Mouse (Mus musculus) embryonic facial prominence, embryonic 14.5 days (tissue): ENCODE results near the gene Psmb7. TPM values are rescaled to one million over a fixed set of nuclear protein-coding genes. Genes with fewer than 3 reads are reported as not detected.

Experiments used
- ATAC-seq: fragments of 200-750 bp; cut with Nextera tagmentation; 2 replicates; pipeline ENCODE4 v1.8.0; 2017; ENCODE audit warnings: low read depth, moderate number of reproducible peaks, moderate TSS enrichment
- DNase-seq: peaks from one replicate; pipeline ENCODE4 v3.0.0-alpha.2; 2015; ENCODE audit warnings: low spot score
- H3K27ac ChIP-seq: fragments of 300-500 bp; sonication (generic); replicated peaks from 2 replicates; pipeline ENCODE4 v1.5.1; 2014; ENCODE audit warnings: low read depth, mild to moderate bottlenecking, low read length, moderate library complexity
- H3K27me3 ChIP-seq: fragments of 300-500 bp; sonication (generic); replicated peaks from 2 replicates; pipeline ENCODE4 v1.6.1; 2014; ENCODE audit warnings: low read length; ENCODE audit not compliant: control insufficient read depth, insufficient read depth
- H3K36me3 ChIP-seq: fragments of 300-500 bp; sonication (generic); 2 replicates; pipeline ENCODE4 v1.6.1; 2014; ENCODE audit warnings: low read length, mixed read lengths; ENCODE audit not compliant: control insufficient read depth, insufficient read depth
- H3K4me1 ChIP-seq: fragments of 300-500 bp; sonication (generic); 2 replicates; pipeline ENCODE4 v1.6.1; 2014; ENCODE audit warnings: antibody characterized with exemption, low read length; ENCODE audit not compliant: control insufficient read depth, insufficient read depth
- H3K4me2 ChIP-seq: fragments of 300-500 bp; sonication (generic); 2 replicates; pipeline ENCODE4 v1.6.1; 2014; ENCODE audit warnings: low read depth, mild to moderate bottlenecking, low read length, moderate library complexity, mixed read lengths
- H3K4me3 ChIP-seq: fragments of 300-500 bp; sonication (generic); 2 replicates; pipeline ENCODE4 v1.5.1; 2014; ENCODE audit warnings: low read depth, mild to moderate bottlenecking, low read length
- H3K9ac ChIP-seq: fragments of 300-500 bp; sonication (generic); 2 replicates; pipeline ENCODE4 v1.6.1; 2014; ENCODE audit warnings: low read depth, mild to moderate bottlenecking, low read length, moderate library complexity, mixed read lengths
- H3K9me3 ChIP-seq: fragments of 300-500 bp; sonication (generic); 2 replicates; pipeline ENCODE4 v1.6.1; 2016; ENCODE audit warnings: low read length; ENCODE audit not compliant: control insufficient read depth
- WGBS: fragments of 180-500 bp; shearing (Covaris S2); extraction: QIAGEN DNeasy Blood & Tissue Kit; methylation state at CpG from one replicate; pipeline ENCODE4 v1.1.7; 2014; 5-methylcytosine and 5-hydroxymethylcytosine counted together
- polyA plus RNA-seq: library from polyadenylated mRNA; unstranded; fragments of >200 nt; fragmentation: Nextera tagmentation; extraction: Ambion mirVana; gene quantifications from 2 replicates; pipeline ENCODE4 v1.2.1, GENCODE M21; 2014

Gene Psmb7
- polyA plus RNA-seq, 1 experiment from 2014 or later, result 243 TPM

GRCm38 (mm10) chr2:38652098-38652497 lies 8.2 kb upstream of the Psmb7 start:
- ATAC-seq, result no peak
- WGBS, result 55% methylated on average over 7 of the region's 7 CpGs

GRCm38 (mm10) chr2:38650340-38650739 lies 6.5 kb upstream of the Psmb7 start:
- Histone ChIP-seq H3K9ac (no peak overlapping the region), H3K4me2 (no peak overlapping the region), H3K4me1 (no peaks in the 10 kb centered on the region), H3K4me3 (no peak overlapping the region), H3K36me3 (no peaks in the 10 kb centered on the region), H3K27ac (no peak overlapping the region), H3K9me3 (no peaks in the 10 kb centered on the region), H3K27me3 (no peaks in the 10 kb centered on the region)
- ATAC-seq, result no peak
- DNase-seq, result no peak
- 41% methylated on average over 1 of the region's 1 CpGs for WGBS

More at GRCm38 (mm10) chr2:38652098-38652497, 8.2 kb upstream of the Psmb7 start:
- no peaks in the 10 kb centered on the region for H3K4me1 ChIP-seq
- no peaks in the 10 kb centered on the region for H3K36me3 ChIP-seq
- H3K27ac ChIP-seq, result no peak overlapping the region
- no peak for DNase-seq
- no peak overlapping the region for H3K4me2 ChIP-seq
- H3K27me3 ChIP-seq, result 0 out of 2 replicates have a peak, but pooled peaks cover 4% of the 10 kb centered on the region
- no peaks in the 10 kb centered on the region for H3K9me3 ChIP-seq
- no peak overlapping the region for H3K4me3 ChIP-seq
- no peak overlapping the region for H3K9ac ChIP-seq

- H3K9me3 ChIP-seq, result no peaks in the 10 kb centered on the region
- H3K27me3 ChIP-seq, result no peaks in the 10 kb centered on the region
- H3K9ac ChIP-seq, result no peak overlapping the region
- H3K36me3 ChIP-seq, result no peaks in the 10 kb centered on the region
- ATAC-seq (no peak), DNase-seq (no peak)
- no peak overlapping the region for H3K27ac ChIP-seq
- H3K4me1 ChIP-seq, result peaks cover 6% of the 10 kb centered on the region; the same call in 1 of the 2 replicates
- H3K4me3 ChIP-seq, result no peak overlapping the region
- WGBS, result 85% methylated on average over 7 of the region's 7 CpGs
- H3K4me2 ChIP-seq, result no peak overlapping the region
Observed at GRCm38 (mm10) chr2:38647661-38648060, 3.8 kb upstream of the Psmb7 start.

GRCm38 (mm10) chr2:38647201-38647606 lies 3.3 kb upstream of the Psmb7 start:
- Histone ChIP-seq H3K4me2 (no peak overlapping the region), H3K4me3 (no peak overlapping the region), H3K27ac (no peak overlapping the region), H3K36me3 (peaks cover 4% of the 10 kb centered on the region; the same call in 1 of the 2 replicates), H3K4me1 (peaks cover 10% of the 10 kb centered on the region; the same call in 1 of the 2 replicates), H3K9me3 (no peaks in the 10 kb centered on the region), H3K27me3 (no peaks in the 10 kb centered on the region), H3K9ac (no peak overlapping the region)
- WGBS, result 64% methylated on average over 8 of the region's 8 CpGs
- ATAC-seq, result peak; percentile 41; the same call in 1 of the 2 replicates
- peak; percentile 24 for DNase-seq

GRCm38 (mm10) chr2:38645936-38646335 lies 2.0 kb upstream of the Psmb7 start:
- Histone ChIP-seq H3K9ac (no peak overlapping the region), H3K36me3 (peaks cover 16% of the 10 kb centered on the region; the same call in 1 of the 2 replicates), H3K4me2 (no peak overlapping the region), H3K27me3 (no peaks in the 10 kb centered on the region), H3K9me3 (no peaks in the 10 kb centered on the region), H3K27ac (no peak overlapping the region), H3K4me1 (peaks cover 10% of the 10 kb centered on the region; the same call in 1 of the 2 replicates), H3K4me3 (no peak overlapping the region)
- DNase-seq (peak; percentile 81), ATAC-seq (peak; percentile 72)
- 0% methylated on average over 3 of the region's 3 CpGs for WGBS

- peaks cover 10% of the 10 kb centered on the region; the same call in 1 of the 2 replicates for H3K4me1 ChIP-seq
- no peak overlapping the region for H3K4me2 ChIP-seq
- H3K27me3 ChIP-seq, result no peaks in the 10 kb centered on the region
- H3K4me3 ChIP-seq, result no peak overlapping the region
- H3K27ac ChIP-seq, result no peak overlapping the region
- no peaks in the 10 kb centered on the region for H3K9me3 ChIP-seq
- DNase-seq (no peak), ATAC-seq (no peak)
- 96% methylated on average over 1 of the region's 1 CpGs for WGBS
- H3K36me3 ChIP-seq, result peaks cover 54% of the 10 kb centered on the region
- H3K9ac ChIP-seq, result no peak overlapping the region
Observed at GRCm38 (mm10) chr2:38641761-38642160, 2.1 kb downstream of the Psmb7 start.

GRCm38 (mm10) chr2:38637716-38638267 lies 6.1 kb downstream of the Psmb7 start:
- no peak overlapping the region for H3K9ac ChIP-seq
- H3K36me3 ChIP-seq, result peaks cover 92% of the 10 kb centered on the region
- H3K27me3 ChIP-seq, result no peaks in the 10 kb centered on the region
- peaks cover 4% of the 10 kb centered on the region; the same call in 1 of the 2 replicates for H3K4me1 ChIP-seq
- H3K4me3 ChIP-seq, result no peak overlapping the region
- DNase-seq, result peak; percentile 22
- 73% methylated on average over 4 of the region's 4 CpGs for WGBS
- H3K9me3 ChIP-seq, result no peaks in the 10 kb centered on the region
- no peak for ATAC-seq
- H3K27ac ChIP-seq, result no peak overlapping the region
- H3K4me2 ChIP-seq, result no peak overlapping the region

GRCm38 (mm10) chr2:38630574-38630973 lies 13.3 kb downstream of the Psmb7 start:
- Histone ChIP-seq H3K9me3 (no peaks in the 10 kb centered on the region), H3K27ac (no peak overlapping the region), H3K36me3 (peaks cover 86% of the 10 kb centered on the region), H3K27me3 (no peaks in the 10 kb centered on the region), H3K9ac (no peak overlapping the region), H3K4me2 (no peak overlapping the region), H3K4me1 (no peaks in the 10 kb centered on the region), H3K4me3 (no peak overlapping the region)
- 93% methylated on average over 2 of the region's 2 CpGs for WGBS
- DNase-seq, result no peak
- ATAC-seq, result no peak

- Histone ChIP-seq H3K4me1 (no peaks in the 10 kb centered on the region), H3K4me3 (no peak overlapping the region), H3K27ac (no peak overlapping the region), H3K9me3 (no peaks in the 10 kb centered on the region), H3K9ac (no peak overlapping the region), H3K36me3 (peaks cover 81% of the 10 kb centered on the region), H3K4me2 (no peak overlapping the region), H3K27me3 (no peaks in the 10 kb centered on the region)
- ATAC-seq, result no peak
- WGBS, result 89% methylated on average over 3 of the region's 3 CpGs
- DNase-seq, result no peak
Observed at GRCm38 (mm10) chr2:38629451-38629850, 14.4 kb downstream of the Psmb7 start.
